Mouse (Mus musculus) heart, postnatal 0 days (tissue): ENCODE measurements at regions not wholly inside any gene's neighbourhood (a gene's known extent, or its start where the extent isn't known, plus 50 kb on each side); places are given as distances from the start of the nearest gene placed in this dataset.

ENCODE experiments used
- ATAC-seq: fragments of 200-750 bp; cut with Nextera tagmentation; 2 replicates; pipeline ENCODE4 v1.8.0; 2017; ENCODE audit warnings: low read depth, moderate number of reproducible peaks, moderate library complexity; ENCODE audit not compliant: insufficient read depth
- DNase-seq: peaks from one replicate; pipeline ENCODE4 v3.0.0-alpha.2; 2016; ENCODE audit warnings: low spot score
- H3K27ac ChIP-seq: fragments of 300-500 bp; sonication (generic); 2 replicates; pipeline ENCODE4 v1.5.1; 2014; ENCODE audit warnings: low read depth, mild to moderate bottlenecking
- H3K27me3 ChIP-seq: fragments of 300-500 bp; sonication (generic); 2 replicates; pipeline ENCODE4 v1.6.1; 2014; ENCODE audit warnings: low read length, mixed read lengths; ENCODE audit not compliant: control insufficient read depth, insufficient read depth
- H3K36me3 ChIP-seq: fragments of 300-500 bp; sonication (generic); replicated peaks from 2 replicates; pipeline ENCODE4 v1.6.1; 2014; ENCODE audit warnings: low read length, mixed read lengths; ENCODE audit not compliant: control insufficient read depth, insufficient read depth
- H3K4me1 ChIP-seq: fragments of 300-500 bp; sonication (generic); 2 replicates; pipeline ENCODE4 v1.6.1; 2014; ENCODE audit warnings: antibody characterized with exemption; ENCODE audit not compliant: control insufficient read depth, insufficient read depth
- H3K4me2 ChIP-seq: fragments of 300-500 bp; sonication (generic); 2 replicates; pipeline ENCODE4 v1.6.1; 2014; ENCODE audit warnings: low read depth, mild to moderate bottlenecking, low read length, moderate library complexity
- H3K4me3 ChIP-seq: fragments of 300-500 bp; sonication (generic); 2 replicates; pipeline ENCODE4 v1.5.1; 2014; ENCODE audit warnings: low read depth, low read length
- H3K9ac ChIP-seq: fragments of 300-500 bp; sonication (generic); replicated peaks from 2 replicates; pipeline ENCODE4 v1.6.1; 2014; ENCODE audit warnings: low read depth, low read length, mixed read lengths
- H3K9me3 ChIP-seq: fragments of 300-500 bp; sonication (generic); replicated peaks from 2 replicates; pipeline ENCODE4 v1.6.1; 2016; ENCODE audit warnings: low read length; ENCODE audit not compliant: control insufficient read depth
- CTCF ChIP-seq: IDR thresholded peaks from 2 replicates; pipeline ENCODE4 v1.5.1; 2016; ENCODE audit warnings: antibody characterized with exemption, control low read depth, low read depth
- EP300 ChIP-seq: IDR thresholded peaks from 2 replicates; pipeline ENCODE4 v1.6.1; 2016; ENCODE audit warnings: antibody characterized with exemption, low read depth
- WGBS: fragments of 180-500 bp; shearing (Covaris S2); extraction: QIAGEN DNeasy Blood & Tissue Kit; methylation state at CpG from one replicate; pipeline ENCODE4 v1.1.7; 2014; 5-methylcytosine and 5-hydroxymethylcytosine counted together

DNA sequence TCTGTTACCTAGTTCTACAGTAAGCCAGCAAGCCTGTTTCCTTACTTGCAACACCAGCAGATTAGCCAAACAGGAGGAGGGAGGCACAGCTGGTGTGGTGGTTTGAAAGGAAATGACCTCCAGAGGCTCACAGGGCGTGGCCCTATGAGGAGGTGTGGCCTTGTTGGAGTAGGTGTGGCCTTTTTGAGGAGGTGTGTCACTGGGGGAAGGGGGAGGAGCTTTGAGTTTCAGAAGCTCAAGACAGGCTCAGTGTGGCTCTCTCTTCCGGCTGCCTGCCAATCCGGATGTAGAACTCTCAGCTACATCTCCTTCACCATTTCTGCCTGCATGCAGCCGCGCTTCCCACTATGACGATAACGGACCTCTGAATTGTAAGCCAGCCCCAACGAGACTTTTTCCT, 82.7 kb downstream of the Zfp281 start:
- H3K4me1 ChIP-seq: no peaks in the 10 kb centered on the region
- no peaks in the 10 kb centered on the region for H3K36me3 ChIP-seq
- H3K27me3 ChIP-seq: no peaks in the 10 kb centered on the region
- no peak overlapping the region for H3K9ac ChIP-seq
- no peaks in the 10 kb centered on the region for H3K9me3 ChIP-seq
- ATAC-seq (no peak), DNase-seq (no peak)
- WGBS: 74% methylated on average over 8 of the region's 8 CpGs
- no peak overlapping the region for H3K4me3 ChIP-seq
- no peak overlapping the region for H3K27ac ChIP-seq
- H3K4me2 ChIP-seq: no peak overlapping the region
- TF ChIP-seq CTCF (no peak), EP300 (no peak)

DNA sequence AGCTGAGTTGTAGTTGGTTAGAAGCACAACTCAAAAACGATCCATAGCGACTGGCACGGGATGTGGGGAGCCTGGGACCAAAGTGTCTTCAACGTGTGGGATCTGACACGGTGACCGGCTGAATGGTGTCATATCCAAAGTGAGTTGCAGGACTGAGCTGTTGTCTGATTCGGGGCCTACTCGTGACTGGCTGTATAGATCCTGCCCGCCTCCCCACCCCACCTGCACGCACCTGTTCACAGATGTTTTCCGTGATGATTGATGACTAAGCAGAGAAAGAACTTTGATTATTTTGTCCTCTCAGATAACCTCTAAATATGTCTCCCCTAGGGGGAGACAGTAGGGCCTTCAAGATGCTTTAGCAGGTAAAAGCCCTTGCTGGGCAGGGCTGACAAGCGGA, 83.2 kb downstream of the Zfp281 start:
- TF ChIP-seq EP300 (no peak), CTCF (no peak)
- 87% methylated on average over 12 of the region's 12 CpGs for WGBS
- Histone ChIP-seq H3K9me3 (no peaks in the 10 kb centered on the region), H3K36me3 (no peaks in the 10 kb centered on the region), H3K4me1 (no peaks in the 10 kb centered on the region), H3K4me3 (no peak overlapping the region), H3K9ac (no peak overlapping the region), H3K27me3 (no peaks in the 10 kb centered on the region), H3K27ac (no peak overlapping the region), H3K4me2 (no peak overlapping the region)
- ATAC-seq (no peak), DNase-seq (no peak)

DNA sequence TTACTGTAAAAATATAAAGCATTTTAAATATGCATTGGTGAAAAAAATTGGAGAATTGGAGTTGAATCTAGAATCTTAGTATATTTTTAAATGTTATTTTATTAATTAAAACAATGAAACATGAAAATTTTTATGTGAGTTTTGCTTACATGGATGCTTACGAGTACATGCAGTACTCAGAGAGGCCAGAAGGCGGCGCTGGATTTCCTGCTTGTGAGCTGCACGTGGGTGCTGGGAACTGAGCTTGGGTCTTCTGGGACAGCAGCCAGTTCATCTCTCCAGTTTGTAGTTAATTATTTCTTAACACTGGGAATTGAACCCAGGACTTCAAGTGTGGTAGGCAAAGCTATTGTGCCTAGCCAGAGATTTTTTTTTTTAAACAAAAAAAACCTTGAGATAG, 85.5 kb downstream of the Zfp281 start:
- DNase-seq: no peak
- TF ChIP-seq EP300 (no peak), CTCF (no peak)
- H3K4me1 ChIP-seq: no peaks in the 10 kb centered on the region
- no peak overlapping the region for H3K4me3 ChIP-seq
- no peak overlapping the region for H3K27ac ChIP-seq
- H3K9me3 ChIP-seq: no peaks in the 10 kb centered on the region
- 68% methylated on average over 4 of the region's 4 CpGs for WGBS
- H3K36me3 ChIP-seq: no peaks in the 10 kb centered on the region
- no peak overlapping the region for H3K9ac ChIP-seq
- no peak overlapping the region for H3K4me2 ChIP-seq
- ATAC-seq: no peak
- no peaks in the 10 kb centered on the region for H3K27me3 ChIP-seq

DNA sequence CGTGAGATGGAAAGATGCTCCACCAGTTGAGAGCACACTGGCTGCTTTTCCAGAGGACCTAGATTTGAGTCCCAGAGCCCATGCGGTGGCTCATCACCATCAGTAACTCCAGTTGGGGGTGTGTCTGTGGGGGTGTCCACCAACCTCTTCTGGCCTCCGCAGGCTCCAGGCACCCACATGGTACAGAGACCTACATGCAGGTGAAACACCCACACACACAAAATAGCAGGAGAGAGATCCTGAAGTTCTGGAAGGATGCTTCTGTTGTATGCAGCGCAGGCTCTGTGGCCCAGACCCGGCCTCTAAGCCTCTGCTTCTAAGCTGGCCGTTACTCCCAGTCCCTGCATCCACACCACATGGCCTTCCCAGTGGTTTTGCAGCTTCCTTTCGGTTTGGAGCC, 86.5 kb downstream of the Zfp281 start:
- TF ChIP-seq CTCF (no peak), EP300 (no peak)
- Histone ChIP-seq H3K36me3 (no peaks in the 10 kb centered on the region), H3K9me3 (no peaks in the 10 kb centered on the region), H3K9ac (no peak overlapping the region), H3K27me3 (no peaks in the 10 kb centered on the region), H3K4me3 (no peak overlapping the region), H3K4me2 (no peak overlapping the region), H3K27ac (no peak overlapping the region), H3K4me1 (no peaks in the 10 kb centered on the region)
- ATAC-seq (no peak), DNase-seq (no peak)
- WGBS: 82% methylated on average over 7 of the region's 7 CpGs

DNA sequence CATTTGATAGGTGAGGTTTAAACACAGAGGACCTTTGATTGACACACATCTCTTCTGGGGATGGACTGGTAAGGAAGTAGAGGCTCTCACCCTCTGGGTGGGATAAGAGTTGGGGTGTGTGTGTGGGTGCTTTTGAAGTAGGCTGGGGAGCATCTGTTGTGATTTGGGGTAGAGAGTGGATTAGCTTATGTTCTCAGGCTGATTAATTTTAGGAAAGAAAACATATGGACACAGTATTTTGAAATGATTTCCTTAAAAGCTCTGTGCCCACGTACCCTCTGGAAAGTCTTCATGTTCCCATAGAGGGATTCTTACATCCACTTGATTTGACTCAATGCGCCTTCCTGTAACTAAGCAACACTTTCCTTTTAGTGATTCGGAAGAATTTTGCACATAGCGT, 89.4 kb downstream of the Zfp281 start:
- no peak overlapping the region for H3K4me2 ChIP-seq
- no peak overlapping the region for H3K4me3 ChIP-seq
- TF ChIP-seq EP300 (no peak), CTCF (no peak)
- no peak overlapping the region for H3K27ac ChIP-seq
- no peak overlapping the region for H3K9ac ChIP-seq
- 83% methylated on average over 4 of the region's 4 CpGs for WGBS
- H3K9me3 ChIP-seq: no peaks in the 10 kb centered on the region
- no peaks in the 10 kb centered on the region for H3K36me3 ChIP-seq
- no peaks in the 10 kb centered on the region for H3K4me1 ChIP-seq
- H3K27me3 ChIP-seq: no peaks in the 10 kb centered on the region
- ATAC-seq (no peak), DNase-seq (no peak)

DNA sequence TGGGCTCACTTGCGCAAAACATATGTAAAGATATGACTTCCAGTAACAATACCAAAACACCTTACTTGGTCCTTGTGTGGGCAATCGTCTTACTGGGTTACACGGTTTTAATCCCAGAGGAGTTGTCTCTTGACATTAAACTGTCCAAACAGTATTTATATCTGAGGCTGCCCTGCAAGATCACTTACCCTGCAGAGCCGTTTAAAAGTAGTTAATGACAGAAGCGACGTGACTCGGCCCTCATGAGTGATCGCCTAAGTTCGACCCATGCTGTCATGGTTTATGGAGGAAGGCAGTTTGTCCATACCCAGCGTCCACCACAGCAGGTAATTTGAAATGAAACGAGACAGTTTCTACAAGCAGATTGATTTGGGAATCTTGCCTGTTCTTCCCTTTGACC, 90.3 kb downstream of the Zfp281 start:
- Histone ChIP-seq H3K4me2 (no peak overlapping the region), H3K9ac (no peak overlapping the region), H3K4me3 (no peak overlapping the region), H3K4me1 (no peaks in the 10 kb centered on the region), H3K36me3 (no peaks in the 10 kb centered on the region), H3K27ac (no peak overlapping the region), H3K9me3 (no peaks in the 10 kb centered on the region), H3K27me3 (no peaks in the 10 kb centered on the region)
- TF ChIP-seq EP300 (no peak), CTCF (no peak)
- DNase-seq: no peak
- ATAC-seq: no peak
- WGBS: 73% methylated on average over 11 of the region's 11 CpGs
